Mouse (Mus musculus): ENCODE measurements around the gene Kcnc1. TPM values are rescaled to one million over a fixed set of nuclear protein-coding genes. Genes with fewer than 3 reads are reported as not detected.

Kcnc1 gene
- total and polyA plus RNA-seq, 2 experiments from 2014 or later = not detected

GRCm38 (mm10) chr7:46404756-46405155 lies 8.5 kb downstream of the Kcnc1 start:
- H3K36me3 ChIP-seq (replicated peaks; ENCODE audit: control insufficient read depth, insufficient read depth, low read length) = no peaks in the 10 kb centered on the region
- H3K4me3 ChIP-seq (ENCODE audit: low read depth, low read length) = no peak overlapping the region
- TF ChIP-seq CTCF (IDR thresholded peaks at IDR 0.05; ENCODE audit: low read depth) (no peak), EP300 (IDR thresholded peaks at IDR 0.05; ENCODE audit: low read depth) (no peak)
- no peak overlapping the region for H3K9ac ChIP-seq (replicated peaks; ENCODE audit: low read depth, low read length)
- H3K27me3 ChIP-seq (ENCODE audit: control insufficient read depth, insufficient read depth, low read length) = 0 out of 2 replicates have a peak, but pooled peaks cover 2% of the 10 kb centered on the region
- 72% methylated on average over 7 of the region's 7 CpGs for WGBS
- DNase-seq (ENCODE audit: low spot score) (no peak), ATAC-seq (ENCODE audit: insufficient read depth, low read depth) (no peak)
- H3K9me3 ChIP-seq (replicated peaks; ENCODE audit: control insufficient read depth, low read length) = no peaks in the 10 kb centered on the region
- H3K4me1 ChIP-seq (ENCODE audit: control insufficient read depth, insufficient read depth) = no peaks in the 10 kb centered on the region
- H3K27ac ChIP-seq (ENCODE audit: low read depth) = no peak overlapping the region
- H3K4me2 ChIP-seq (ENCODE audit: low read depth, low read length) = no peak overlapping the region

GRCm38 (mm10) chr7:46408606-46409005 lies 12.3 kb downstream of the Kcnc1 start:
- Histone ChIP-seq H3K36me3 (replicated peaks; ENCODE audit: control insufficient read depth, insufficient read depth, low read length) (no peaks in the 10 kb centered on the region), H3K27me3 (ENCODE audit: control insufficient read depth, insufficient read depth, low read length) (no peaks in the 10 kb centered on the region), H3K9me3 (replicated peaks; ENCODE audit: control insufficient read depth, low read length) (no peaks in the 10 kb centered on the region), H3K4me3 (ENCODE audit: low read depth, low read length) (no peak overlapping the region), H3K4me2 (ENCODE audit: low read depth, low read length) (no peak overlapping the region), H3K4me1 (ENCODE audit: control insufficient read depth, insufficient read depth) (no peaks in the 10 kb centered on the region), H3K9ac (replicated peaks; ENCODE audit: low read depth, low read length) (no peak overlapping the region), H3K27ac (ENCODE audit: low read depth) (no peak overlapping the region)
- WGBS = 78% methylated on average over 9 of the region's 9 CpGs
- no peak for TF ChIP-seq EP300 (IDR thresholded peaks at IDR 0.05; ENCODE audit: low read depth)
- no peak for TF ChIP-seq CTCF (IDR thresholded peaks at IDR 0.05; ENCODE audit: low read depth)
- ATAC-seq (ENCODE audit: insufficient read depth, low read depth) = no peak
- DNase-seq (ENCODE audit: low spot score) = no peak

- no peak for DNase-seq (ENCODE audit: low spot score)
- no peaks in the 10 kb centered on the region for H3K27me3 ChIP-seq (ENCODE audit: control insufficient read depth, insufficient read depth, low read length)
- no peaks in the 10 kb centered on the region for H3K4me1 ChIP-seq (ENCODE audit: control insufficient read depth, insufficient read depth)
- no peak overlapping the region for H3K27ac ChIP-seq (ENCODE audit: low read depth)
- no peak overlapping the region for H3K4me2 ChIP-seq (ENCODE audit: low read depth, low read length)
- no peak for TF ChIP-seq EP300 (IDR thresholded peaks at IDR 0.05; ENCODE audit: low read depth)
- no peak for TF ChIP-seq CTCF (IDR thresholded peaks at IDR 0.05; ENCODE audit: low read depth)
- ATAC-seq (ENCODE audit: insufficient read depth, low read depth) = no peak
- H3K36me3 ChIP-seq (replicated peaks; ENCODE audit: control insufficient read depth, insufficient read depth, low read length) = no peaks in the 10 kb centered on the region
- H3K4me3 ChIP-seq (ENCODE audit: low read depth, low read length) = no peak overlapping the region
- H3K9me3 ChIP-seq (replicated peaks; ENCODE audit: control insufficient read depth, low read length) = no peaks in the 10 kb centered on the region
- WGBS = 41% methylated on average over 12 of the region's 12 CpGs
- H3K9ac ChIP-seq (replicated peaks; ENCODE audit: low read depth, low read length) = no peak overlapping the region
Measured at GRCm38 (mm10) chr7:46409204-46409789, 13.0 kb downstream of the Kcnc1 start.

- TF ChIP-seq CTCF (IDR thresholded peaks at IDR 0.05; ENCODE audit: low read depth) = no peak
- TF ChIP-seq EP300 (IDR thresholded peaks at IDR 0.05; ENCODE audit: low read depth) = no peak
- 70% methylated on average over 6 of the region's 6 CpGs for WGBS
- Histone ChIP-seq H3K4me3 (ENCODE audit: low read depth, low read length) (no peak overlapping the region), H3K4me1 (ENCODE audit: control insufficient read depth, insufficient read depth) (no peaks in the 10 kb centered on the region), H3K36me3 (replicated peaks; ENCODE audit: control insufficient read depth, insufficient read depth, low read length) (no peaks in the 10 kb centered on the region), H3K9me3 (replicated peaks; ENCODE audit: control insufficient read depth, low read length) (no peaks in the 10 kb centered on the region), H3K4me2 (ENCODE audit: low read depth, low read length) (no peak overlapping the region), H3K9ac (replicated peaks; ENCODE audit: low read depth, low read length) (no peak overlapping the region), H3K27ac (ENCODE audit: low read depth) (no peak overlapping the region), H3K27me3 (ENCODE audit: control insufficient read depth, insufficient read depth, low read length) (no peaks in the 10 kb centered on the region)
- DNase-seq (ENCODE audit: low spot score) (no peak), ATAC-seq (ENCODE audit: insufficient read depth, low read depth) (no peak)
Measured at GRCm38 (mm10) chr7:46410727-46411126, 14.4 kb downstream of the Kcnc1 start.

- ATAC-seq (ENCODE audit: insufficient read depth, low read depth) = no peak
- TF ChIP-seq CTCF (IDR thresholded peaks at IDR 0.05; ENCODE audit: low read depth) = no peak
- TF ChIP-seq EP300 (IDR thresholded peaks at IDR 0.05; ENCODE audit: low read depth) = no peak
- H3K4me1 ChIP-seq (ENCODE audit: control insufficient read depth, insufficient read depth) = no peaks in the 10 kb centered on the region
- H3K27ac ChIP-seq (ENCODE audit: low read depth) = no peak overlapping the region
- H3K4me3 ChIP-seq (ENCODE audit: low read depth, low read length) = no peak overlapping the region
- no peaks in the 10 kb centered on the region for H3K27me3 ChIP-seq (ENCODE audit: control insufficient read depth, insufficient read depth, low read length)
- WGBS = 44% methylated on average over 5 of the region's 5 CpGs
- H3K9me3 ChIP-seq (replicated peaks; ENCODE audit: control insufficient read depth, low read length) = no peaks in the 10 kb centered on the region
- H3K4me2 ChIP-seq (ENCODE audit: low read depth, low read length) = no peak overlapping the region
- H3K9ac ChIP-seq (replicated peaks; ENCODE audit: low read depth, low read length) = no peak overlapping the region
- no peaks in the 10 kb centered on the region for H3K36me3 ChIP-seq (replicated peaks; ENCODE audit: control insufficient read depth, insufficient read depth, low read length)
- DNase-seq (ENCODE audit: low spot score) = no peak
Measured at GRCm38 (mm10) chr7:46412823-46413222, 16.5 kb downstream of the Kcnc1 start.
